Mouse (Mus musculus): Measurements from ENCODE around the gene Notch1.

The Notch1 gene

DNA sequence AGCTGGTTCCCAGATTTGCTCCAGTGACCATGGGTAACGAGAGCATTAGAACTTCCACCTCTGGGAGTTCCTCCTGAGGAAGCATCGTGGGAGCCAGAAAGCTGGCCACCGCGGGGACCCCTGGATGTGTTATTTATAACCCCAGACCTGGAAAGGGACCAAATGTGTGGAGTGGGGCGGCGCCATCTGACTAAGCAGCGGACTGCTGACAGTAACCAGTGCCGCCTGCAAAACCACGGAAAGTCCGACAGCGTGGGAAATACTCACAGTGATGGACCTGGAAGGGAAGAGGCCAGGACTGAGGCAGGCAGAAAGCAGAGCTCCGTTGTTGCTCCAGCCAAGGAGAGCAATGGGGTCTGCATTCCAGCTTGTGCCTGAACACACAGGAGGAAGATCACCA is at the start of gene Notch1:
Gene Notch1 (minus strand): TSS at position 389 of the 400 bp plus-strand sequence.
- peak; percentile 48 for DNase-seq (ENCODE audit: low spot score)

DNA sequence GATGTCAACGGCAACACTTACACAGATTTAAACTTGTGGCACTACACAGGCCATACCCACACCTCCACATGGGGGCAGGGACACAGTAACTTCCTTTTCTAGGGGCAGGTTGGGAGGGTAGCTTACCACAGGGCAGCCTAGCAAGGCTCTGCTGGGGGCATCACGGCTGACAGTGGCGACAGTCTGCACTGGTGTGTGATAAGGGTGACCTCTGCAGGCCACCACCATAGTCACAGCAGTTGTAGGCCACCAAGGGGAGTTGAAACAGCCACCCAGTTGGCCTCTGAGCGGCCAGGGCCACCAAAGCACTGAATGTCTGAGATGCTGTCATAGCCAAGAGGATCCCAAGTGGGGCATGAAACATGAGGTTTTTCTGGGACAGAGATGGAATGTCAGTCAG is 49.8 kb upstream of the Notch1 start:
- DNase-seq (ENCODE audit: low spot score), result peak; percentile 48

DNA sequence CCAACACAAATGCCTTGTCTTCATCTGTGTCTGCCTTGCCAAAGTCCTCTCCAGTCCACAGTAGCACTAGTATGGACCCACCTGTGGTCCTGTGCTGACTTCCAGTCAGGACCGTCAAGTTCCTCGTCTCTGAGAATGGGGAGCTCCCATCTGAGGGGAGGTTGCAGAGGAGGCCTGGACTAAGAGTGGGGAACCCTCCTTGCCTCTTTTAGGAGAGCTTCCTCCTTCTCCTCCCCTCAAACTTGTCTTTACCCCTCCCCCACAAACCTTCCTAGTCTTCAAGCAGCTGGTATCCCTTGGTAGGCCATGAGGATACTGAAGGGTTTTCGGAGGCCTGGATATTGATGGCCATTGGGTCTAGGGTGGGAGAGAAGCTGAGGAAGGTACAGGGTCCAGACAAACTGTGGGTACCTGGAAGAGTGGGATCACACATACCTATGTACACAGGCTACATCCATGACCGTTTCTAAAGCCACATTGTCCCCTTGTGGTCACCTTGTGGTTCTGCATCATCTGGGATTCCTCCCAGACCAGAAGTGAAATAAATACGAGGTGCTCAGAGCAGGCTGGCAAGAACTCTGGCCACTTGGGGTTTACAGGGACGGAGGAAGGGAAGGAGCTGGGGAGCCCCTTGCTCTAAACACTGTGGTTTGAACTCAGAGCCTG is 45.0 kb upstream of the Notch1 start:
- DNase-seq (ENCODE audit: low spot score), result peak; percentile 84

DNA sequence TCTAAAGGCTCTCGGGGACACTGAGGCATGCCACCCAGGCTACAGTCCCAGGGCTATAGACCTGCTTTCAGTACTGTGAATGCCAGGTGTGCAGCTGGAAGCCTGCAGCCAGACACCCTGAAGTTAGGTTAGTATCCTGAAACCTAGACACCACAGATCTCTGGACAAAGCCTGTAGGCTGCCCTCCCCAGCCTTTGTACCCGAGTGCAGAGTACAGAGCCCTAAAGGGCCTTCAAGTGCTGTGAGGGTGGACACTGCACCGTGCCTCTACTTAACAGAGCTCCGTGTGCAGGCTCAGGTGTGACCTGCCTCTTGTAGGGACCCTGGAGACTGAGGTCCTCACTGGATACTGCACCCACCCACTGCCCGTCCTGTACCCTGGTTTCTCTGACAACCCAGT is 44.0 kb upstream of the Notch1 start:
- DNase-seq (ENCODE audit: low spot score), result no peak

DNA sequence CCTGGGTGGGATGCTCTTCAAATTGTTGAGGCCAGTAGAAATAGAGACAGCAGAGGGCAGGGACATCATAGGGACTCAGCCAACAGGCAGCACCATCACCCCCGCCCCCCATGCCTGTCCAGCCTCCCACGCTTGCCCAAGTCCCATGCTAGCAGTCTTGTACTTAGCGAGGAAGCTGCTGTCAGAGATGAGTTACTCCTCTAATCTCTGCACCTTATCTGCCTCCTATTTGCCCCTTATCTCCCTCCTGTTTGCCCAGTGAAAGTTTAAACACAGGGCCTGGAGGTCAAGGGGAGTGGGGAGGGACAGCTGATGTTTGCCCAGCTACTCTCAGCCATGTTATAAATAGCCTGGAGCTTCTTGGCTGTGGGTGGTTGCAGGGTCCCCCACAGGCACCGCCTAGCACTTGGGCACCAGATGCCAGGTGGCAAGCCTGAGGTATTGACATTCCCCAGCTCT is 40.1 kb upstream of the Notch1 start:
- no peak for DNase-seq (ENCODE audit: low spot score)

DNA sequence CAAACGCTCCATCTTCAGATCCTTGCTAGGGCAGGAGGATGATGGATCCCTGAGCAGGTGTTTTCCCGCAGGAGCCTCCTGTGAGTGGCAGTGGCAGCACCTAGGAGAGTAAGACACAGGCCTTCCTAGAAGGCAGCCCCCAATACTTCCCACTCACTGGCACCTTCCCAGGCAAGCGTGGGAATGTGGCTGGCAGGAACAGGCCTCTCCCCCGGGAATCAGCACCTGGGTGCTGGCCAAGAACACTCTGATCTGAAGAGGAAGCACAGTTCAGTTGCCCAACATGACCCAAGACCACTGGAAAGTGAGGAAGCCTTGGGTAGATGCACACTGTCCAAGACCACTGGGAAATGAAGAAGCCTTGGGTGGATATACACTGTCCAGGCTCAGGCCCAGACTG is 38.6 kb upstream of the Notch1 start:
- DNase-seq (ENCODE audit: low spot score), result peak; percentile 61

DNA sequence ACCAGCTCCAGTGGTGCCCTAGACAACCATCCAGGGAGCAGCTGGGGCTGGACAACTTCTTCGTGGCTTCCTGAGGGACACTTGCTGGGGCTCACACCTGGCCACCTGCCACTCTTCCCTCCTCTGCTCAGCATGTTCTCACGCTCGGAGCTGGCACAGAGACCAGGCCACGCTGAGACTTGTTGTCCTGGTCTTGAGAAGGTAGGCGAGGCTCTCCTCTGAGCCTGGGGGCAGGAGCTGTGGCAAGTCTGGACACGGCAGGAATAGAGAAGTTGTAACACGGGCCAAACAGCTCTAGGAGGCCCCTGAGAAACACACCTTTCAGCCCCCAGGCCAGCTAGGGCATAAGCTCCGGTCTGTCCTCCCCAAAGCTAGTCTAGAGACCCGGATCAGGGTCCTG is 37.4 kb upstream of the Notch1 start:
- DNase-seq (ENCODE audit: low spot score), result peak; percentile 18

DNA sequence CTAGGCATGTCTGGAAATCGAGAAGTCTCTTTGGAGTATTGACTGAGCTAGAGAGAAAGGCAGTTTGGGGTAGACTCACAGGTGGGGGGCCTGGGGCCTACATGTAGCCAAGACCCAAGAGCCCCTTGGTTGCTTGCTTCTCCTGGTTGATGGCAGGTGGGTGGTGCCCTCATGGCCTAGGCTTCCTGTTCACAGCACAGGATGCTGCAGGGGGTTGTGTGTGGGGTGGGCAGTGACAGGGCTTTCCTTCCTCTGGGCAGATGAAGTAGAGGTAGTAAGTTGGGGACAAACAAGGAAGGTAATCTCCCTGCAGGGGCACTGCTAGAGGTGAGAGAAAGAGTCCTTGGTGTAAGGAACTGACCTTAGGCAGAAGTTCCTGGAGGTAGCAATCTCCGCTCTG is 35.6 kb upstream of the Notch1 start:
- no peak for DNase-seq (ENCODE audit: low spot score)

DNA sequence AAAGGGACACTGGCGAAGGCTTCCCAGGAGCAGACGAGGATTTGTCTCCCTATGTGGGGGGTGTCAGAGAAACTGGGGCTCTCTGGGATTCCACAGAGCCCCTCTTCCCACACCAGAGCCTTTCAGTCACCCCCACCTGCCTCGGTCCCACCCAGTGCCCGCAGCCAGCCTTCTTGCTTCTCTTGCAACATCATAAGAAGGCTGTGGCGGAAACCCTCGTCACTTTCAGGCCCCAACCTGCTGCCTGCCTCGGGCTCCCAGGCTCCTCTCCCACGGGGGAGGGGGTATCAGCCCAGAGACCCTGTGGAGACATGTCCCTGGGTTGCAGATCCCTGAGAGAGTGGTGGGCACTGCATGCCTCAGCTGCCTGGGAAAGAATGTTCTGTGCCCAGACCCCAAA is 35.0 kb upstream of the Notch1 start:
- DNase-seq (ENCODE audit: low spot score), result no peak

DNA sequence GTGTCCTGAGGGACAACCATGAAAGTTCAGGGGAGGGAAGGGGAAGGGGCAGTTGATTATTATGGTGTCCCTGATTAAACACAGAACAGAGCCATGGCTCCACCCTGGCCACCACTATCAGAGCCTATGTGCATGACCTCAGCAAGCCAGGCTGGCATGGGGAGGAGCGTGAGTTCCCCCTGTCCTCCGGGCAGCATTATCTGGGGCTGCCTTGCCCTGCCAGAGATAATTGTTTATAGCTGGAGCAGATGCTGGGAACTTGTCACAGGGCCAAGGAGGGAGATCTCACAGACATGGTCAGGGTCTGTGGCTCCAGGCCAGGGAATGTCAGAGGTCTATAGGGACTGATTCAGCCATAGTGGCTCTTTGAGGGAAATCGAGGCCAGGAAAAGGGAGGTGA is 34.3 kb upstream of the Notch1 start:
- DNase-seq (ENCODE audit: low spot score), result no peak

DNA sequence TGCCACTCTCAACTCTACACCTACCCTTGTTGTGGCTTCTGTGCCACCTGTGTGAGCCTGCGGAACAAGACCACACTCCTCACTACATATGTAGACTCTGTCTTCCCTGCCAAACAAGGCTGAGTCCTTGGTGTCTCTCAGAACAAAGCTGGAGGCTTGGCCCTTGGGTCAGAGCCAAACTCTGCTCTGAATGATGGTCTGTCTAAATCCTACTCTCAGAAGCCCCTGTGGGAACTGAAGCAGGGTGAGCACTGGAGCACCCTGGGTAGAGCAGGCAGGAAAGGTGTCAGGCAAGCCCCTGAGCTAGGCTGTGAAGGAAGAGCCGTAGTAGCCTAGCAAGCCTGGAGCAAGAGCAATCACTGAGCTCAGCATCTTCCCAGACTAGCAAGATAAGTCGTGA is 33.7 kb upstream of the Notch1 start:
- DNase-seq (ENCODE audit: low spot score), result no peak

DNA sequence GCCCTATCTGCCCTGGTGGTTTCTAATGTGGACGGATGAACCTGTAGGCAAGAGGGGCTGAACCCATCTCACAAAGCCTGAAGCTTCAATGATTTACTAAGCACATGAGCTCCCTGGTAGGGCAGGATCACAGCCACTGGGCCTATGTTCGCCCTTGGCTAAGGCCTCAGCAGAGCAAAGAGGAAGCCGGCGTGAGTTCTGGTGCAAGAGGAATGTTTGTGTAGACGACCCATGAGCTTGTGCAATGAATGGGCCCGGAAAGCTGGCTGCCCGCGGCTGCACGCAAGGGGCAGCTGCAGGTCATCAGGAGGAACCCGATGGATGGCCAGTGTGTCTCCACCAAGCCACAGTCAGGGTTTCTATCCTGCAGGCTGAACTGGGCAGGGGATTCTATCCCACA is 33.3 kb upstream of the Notch1 start:
- peak; percentile 82 for DNase-seq (ENCODE audit: low spot score)

DNA sequence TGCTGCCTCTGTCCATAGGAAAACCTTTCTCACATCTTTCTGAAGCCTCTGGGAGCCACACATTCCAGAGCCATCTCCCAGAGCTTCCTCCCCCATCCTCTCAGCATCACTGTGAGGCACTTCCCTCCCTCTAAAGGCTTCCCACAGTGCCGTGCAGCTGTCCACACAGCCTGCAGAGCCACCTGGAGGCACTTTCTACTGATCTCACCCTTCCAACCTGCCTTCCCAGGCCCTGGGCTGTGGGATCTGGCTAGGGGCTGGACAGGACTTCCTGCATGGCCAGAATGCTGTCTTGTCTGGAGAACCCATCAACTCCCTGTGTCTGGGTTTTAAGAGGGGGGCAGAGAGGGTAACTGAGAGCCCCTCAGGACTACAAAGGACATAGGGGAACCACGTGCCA is 31.0 kb upstream of the Notch1 start:
- no peak for DNase-seq (ENCODE audit: low spot score)

DNA sequence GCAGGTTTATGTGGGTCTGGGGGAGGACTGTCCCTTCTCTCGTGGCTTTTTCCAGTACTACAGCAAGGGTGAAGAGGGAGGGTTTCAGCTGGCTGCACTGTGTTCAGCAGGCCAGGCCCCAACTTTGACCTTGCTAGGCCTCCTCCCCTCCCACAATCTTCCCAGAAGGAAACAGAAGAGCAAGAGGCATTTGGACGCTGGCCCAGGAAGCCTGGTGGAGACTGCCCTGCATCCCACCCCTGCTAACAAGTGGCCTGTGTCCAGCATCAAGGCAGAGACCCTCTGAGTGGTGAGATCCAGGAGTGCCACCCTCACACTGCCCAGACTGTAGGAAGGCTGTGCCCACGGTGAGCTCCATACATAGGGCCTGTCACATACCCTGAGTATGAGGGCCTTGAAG is 27.8 kb upstream of the Notch1 start:
- peak; percentile 74 for DNase-seq (ENCODE audit: low spot score)

DNA sequence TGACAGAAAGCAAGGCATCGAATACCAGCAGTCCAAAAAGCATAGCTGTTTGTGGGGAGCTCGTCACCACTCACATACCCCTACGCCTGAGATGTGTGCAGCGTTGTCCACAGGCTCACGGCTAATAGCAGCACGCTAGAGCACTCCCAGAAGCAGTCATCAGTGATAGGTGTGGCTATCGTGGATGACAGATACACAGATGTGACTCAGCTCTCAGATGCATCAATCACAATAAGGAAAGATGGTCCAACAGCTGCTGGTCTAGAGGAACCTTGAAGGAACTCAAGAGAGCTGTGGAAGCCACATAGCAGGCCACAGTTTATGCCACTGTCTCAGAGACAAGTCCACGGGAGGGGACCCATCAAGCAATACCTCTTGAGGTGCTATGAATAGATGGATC is 27.3 kb upstream of the Notch1 start:
- DNase-seq (ENCODE audit: low spot score), result no peak

DNA sequence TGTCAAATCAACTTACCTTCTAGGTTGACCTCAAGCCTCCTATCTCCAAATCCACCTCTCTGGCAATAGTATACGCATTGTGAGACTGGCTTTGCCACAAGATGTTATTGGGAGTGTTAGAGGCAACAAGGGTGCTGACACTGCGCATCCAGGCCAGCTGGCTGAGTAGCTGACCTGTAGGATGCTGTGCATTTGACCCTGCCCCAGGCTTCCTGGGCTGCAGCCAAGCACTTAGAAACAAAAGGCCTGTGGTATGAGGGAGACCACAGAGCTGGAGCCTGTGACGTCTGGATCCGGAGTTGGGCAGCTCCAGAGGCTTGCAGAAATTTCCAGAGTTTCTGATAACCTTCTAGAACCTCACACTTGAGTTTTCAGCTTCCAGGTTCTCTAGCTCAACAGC is 26.7 kb upstream of the Notch1 start:
- DNase-seq (ENCODE audit: low spot score), result peak; percentile 40

DNA sequence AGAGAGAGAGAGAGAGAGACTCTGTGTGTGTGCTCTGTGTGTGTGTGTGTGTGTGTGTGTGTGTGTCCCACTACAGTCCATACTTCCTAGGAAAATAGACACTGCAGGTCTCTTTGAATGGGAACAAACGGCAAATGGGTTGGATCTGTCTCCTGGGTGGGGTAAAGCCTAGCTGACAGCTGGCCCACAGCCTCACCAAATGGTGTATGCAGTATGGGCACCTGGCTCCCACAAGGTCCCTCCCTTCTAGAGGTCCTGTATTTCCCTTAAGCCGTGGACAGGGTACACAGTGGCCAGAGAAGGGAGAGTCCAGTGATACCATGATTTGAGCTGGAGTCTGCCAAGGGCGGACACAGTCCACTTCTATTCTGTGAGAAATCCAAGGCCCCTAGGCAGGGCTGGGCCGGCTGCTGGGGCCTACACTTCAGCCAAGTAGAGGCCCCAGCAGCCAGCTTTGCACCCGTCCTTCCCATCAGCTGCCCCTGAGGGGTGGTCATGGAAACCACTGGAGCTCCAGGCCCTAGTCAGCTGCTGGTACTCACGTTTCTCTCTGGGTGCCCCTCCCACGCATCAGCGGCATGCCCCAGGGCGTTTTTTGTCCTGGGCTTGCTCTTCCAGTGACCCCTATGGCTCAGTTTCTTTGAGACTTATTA is 24.9 kb upstream of the Notch1 start:
- no peak for DNase-seq (ENCODE audit: low spot score)

DNA sequence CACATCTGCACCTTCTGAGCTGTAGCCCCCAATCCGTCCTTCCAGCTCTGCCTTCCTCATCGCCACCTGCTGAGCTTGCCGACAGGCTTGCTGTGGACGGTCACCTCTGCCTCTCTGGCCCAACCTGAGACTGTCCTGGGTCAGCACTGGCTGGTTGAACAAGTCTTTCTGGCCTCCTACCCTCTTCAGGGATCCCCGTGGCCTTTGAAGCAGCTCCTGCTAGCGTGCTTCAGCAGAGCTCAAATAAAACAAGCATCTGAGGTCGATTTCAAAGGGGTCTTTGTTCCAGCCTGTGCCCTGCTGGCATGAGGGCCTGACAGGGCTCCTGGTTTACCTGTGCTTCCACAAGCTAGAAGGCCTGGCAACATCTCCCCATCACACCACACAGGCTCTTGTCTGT is 24.3 kb upstream of the Notch1 start:
- DNase-seq (ENCODE audit: low spot score), result no peak

DNA sequence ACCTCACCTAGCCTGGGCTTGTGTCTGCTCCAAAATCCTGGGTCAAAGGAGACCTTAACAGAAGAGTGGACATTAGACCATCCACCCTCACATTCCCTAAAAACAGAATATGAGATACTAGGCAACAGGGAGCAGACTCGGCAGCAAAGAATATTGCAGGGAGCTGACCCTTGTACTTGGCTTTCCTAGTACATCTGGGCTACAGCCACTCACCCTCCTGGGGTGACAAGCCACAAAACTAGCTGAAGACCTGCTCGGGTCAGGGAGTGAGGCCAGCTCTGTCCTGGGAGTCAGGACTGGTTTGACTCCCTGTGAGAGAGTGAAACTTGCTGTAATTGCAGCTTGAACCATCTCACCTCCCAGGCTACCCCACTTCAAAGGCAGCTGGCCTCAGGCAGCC is 23.1 kb upstream of the Notch1 start:
- peak; percentile 59 for DNase-seq (ENCODE audit: low spot score)

DNA sequence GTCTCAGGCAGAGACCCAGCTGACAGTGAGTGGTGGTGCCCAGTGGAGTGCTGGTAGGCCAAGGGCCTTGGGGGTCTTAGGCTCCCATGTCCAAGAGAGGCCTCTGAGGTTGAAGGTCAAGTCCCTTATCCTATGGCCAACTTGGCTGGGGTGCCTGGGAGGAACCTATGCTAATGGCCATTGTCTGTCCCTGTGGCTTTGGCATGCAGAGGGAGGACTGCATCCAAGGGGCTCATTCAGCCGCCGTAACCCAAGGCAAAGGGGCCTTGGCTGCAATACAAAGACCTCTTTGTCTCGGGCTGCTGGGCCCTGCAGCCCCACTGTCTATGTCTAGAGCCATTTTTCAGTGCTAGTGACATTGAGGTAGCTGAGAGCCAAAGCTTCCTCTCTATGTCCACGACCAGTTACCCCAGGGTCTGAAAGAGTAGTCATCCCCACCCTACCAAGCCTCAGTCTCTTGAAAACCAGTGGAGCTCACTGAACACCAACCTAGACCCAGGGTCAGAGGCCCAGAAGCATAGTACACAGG is 19.1 kb upstream of the Notch1 start:
- DNase-seq (ENCODE audit: low spot score), result no peak

DNA sequence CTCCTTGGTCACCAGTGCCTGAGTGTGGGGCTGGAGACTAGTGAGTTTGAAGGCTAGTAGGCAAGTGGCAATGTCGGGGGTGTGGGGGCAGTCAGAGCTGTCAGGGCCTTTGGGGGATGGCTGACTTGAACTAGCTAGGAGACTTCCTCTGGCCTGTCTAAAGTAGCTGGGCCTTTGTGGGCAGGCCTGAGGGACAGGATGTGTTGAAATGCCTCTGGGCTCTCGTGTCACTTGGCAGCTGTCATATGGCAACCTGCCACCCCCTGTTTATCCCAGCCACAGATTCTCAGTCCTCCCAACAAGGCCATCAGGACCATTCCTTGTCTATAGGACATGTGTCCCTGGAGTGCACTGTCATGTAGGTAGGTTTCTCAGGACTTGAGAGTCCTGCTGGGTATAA is 18.2 kb upstream of the Notch1 start:
- peak; percentile 95 for DNase-seq (ENCODE audit: low spot score)

DNA sequence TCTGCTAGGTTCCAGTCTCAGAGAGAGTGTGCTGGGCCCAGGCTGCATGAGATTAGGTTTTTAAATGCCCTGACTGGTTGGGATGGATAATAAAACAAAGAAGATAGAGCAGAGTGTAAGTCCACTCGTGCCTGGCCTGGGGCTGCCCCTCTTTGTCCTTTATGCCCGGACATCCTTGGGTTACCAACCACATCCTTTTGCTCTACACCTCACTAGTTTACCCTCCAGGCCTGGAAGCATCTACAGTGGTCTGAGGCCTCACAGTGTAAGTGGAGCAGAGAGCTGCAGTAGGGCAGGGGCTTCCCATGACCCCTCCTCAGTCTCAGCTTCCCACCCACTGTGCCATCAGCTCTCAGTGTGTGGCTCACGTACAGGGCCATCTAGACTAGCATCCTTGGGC is 17.7 kb upstream of the Notch1 start:
- DNase-seq (ENCODE audit: low spot score), result no peak

DNA sequence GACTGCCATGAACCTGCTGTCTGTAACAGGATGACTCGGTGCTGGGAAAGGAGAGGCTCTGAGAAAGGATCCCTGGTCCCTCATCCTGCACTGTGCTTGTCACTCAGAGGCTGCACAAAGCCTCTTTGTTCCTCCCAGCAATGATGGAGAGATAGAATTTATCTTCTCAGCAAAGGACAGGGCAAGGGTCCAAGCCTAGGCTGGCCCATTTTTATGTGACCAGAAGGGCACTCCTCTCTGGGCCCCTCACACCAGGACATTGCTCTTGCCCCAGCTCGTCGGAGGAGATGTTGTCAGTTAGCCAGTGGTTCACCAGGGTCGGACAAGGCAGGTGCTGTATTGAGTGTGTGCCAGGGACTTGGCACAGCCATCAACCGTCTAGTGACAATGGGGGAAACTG is 16.8 kb upstream of the Notch1 start:
- DNase-seq (ENCODE audit: low spot score), result no peak

DNA sequence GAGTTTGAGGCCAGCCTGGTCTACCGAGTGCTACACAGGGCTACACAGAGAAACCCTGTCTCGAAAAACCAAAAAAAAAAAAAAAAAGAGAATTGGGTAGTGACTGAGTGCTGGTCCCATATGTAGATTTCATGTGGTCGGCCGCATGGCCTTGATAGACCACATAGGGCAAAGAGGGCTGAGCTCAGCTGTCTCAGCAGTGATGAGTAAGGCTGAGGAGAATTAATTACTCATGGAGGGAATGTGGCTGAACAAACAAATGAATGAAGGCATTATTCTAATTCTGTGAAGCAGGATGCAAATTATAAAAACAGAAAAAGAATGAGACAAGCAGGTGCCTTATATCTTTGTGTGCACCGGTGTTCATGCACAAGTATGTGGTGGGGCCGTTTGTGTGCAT is 15.4 kb upstream of the Notch1 start:
- no peak for DNase-seq (ENCODE audit: low spot score)
